8 mouse cellular contexts compared by ENCODE assay signal in the genomic region with DNA sequence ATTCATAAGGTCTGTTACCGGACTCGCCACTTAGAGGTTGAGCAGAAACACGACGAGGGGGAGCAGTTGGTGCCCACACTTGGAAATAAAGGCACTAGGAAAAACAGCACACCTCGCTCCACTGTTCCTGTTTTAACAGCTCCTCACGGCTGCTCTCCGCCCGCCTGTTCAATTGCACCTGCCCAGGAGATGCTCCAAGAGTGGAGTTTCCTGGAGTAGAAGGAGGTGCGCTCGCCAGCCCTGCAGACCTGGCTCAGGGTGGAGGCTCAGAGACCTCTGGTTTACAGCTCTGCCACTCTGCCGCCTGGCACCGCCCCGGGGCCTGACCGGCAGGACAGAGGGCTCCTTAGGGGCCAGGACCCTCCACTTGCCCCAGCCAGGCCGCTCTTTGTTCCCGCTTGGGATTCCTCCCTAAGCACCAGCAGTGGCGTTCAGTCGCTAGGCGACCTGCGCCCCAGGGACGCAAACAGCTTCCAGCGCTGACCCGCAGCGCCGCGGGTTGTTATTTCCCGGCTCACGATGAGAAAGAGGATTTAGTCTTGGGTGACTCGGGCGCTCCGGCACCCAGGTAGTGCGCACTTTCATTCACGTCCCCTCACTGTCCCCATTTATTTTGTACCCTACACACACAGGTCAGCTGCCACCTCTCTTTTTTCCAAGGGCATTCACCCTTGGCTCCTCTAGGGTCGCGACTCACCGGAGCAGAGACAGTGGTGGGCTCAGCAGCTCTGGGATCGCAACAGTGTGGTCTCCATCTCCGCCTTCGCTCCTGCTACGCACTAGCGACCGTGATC. TPM values are rescaled to one million over a fixed set of nuclear protein-coding genes. Genes with fewer than 3 reads are reported as not detected.
DNase-seq lines count a peak whose midpoint lies in the region; ATAC-seq and TF ChIP-seq lines count a peak whose summit lies in the region.

No protein-coding gene starts in this region.

- H3K9me3 ChIP-seq in kidney, embryonic 14.5 days (ENCODE audit: control insufficient read depth, low read length), result no peaks in the 10 kb centered on the region
- H3K9me3 ChIP-seq in embryonic facial prominence, embryonic 15.5 days (replicated peaks), result no peaks in the 10 kb centered on the region

- no peak for TF ChIP-seq POLR2A in bone marrow macrophage, adult 2 months (IDR thresholded peaks at IDR 0.05; ENCODE audit: borderline replicate concordance, low read depth, low read length)

- DNase-seq in kidney, postnatal 25 days, result no peak
- DNase-seq in layer of hippocampus, adult 2 months (ENCODE audit: low spot score in 2 of 2), result peak; percentile 10 to 34
- peak; percentile 61 for DNase-seq in neural tube, embryonic 10.5 days (ENCODE audit: extremely low spot score, low spot score)
- DNase-seq in gastrocnemius, adult 18-20 months (ENCODE audit: low spot score), result no peak
- DNase-seq in lung, postnatal 25 days (ENCODE audit: low spot score), result no peak

- H3K27ac ChIP-seq in kidney, embryonic 14.5 days (ENCODE audit: low read depth, low read length), result no peak overlapping the region
- H3K27ac ChIP-seq in bone marrow macrophage, adult 2 months (ENCODE audit: insufficient read depth, low read depth, low read length), result no peak overlapping the region
- H3K27ac ChIP-seq in embryonic facial prominence, embryonic 15.5 days (replicated peaks), result no peak overlapping the region; the same call in 1 of the 2 replicates
- H3K27ac ChIP-seq in layer of hippocampus, adult 2 months, result peak overlapping the region; percentile 98

- peak; percentile 69; the same call in 1 of the 2 replicates for ATAC-seq in kidney, embryonic 14.5 days (ENCODE audit: low FRiP score, low TSS enrichment)
- peak; percentile 43 for ATAC-seq in embryonic facial prominence, embryonic 15.5 days (ENCODE audit: insufficient number of reproducible peaks, low FRiP score, low TSS enrichment, low read depth)

- peaks cover 32% of the 10 kb centered on the region for H3K27me3 ChIP-seq in kidney, embryonic 14.5 days (ENCODE audit: control insufficient read depth, insufficient read depth, low read length)
- peaks cover 34% of the 10 kb centered on the region for H3K27me3 ChIP-seq in embryonic facial prominence, embryonic 15.5 days

- H3K36me3 ChIP-seq in kidney, embryonic 14.5 days (ENCODE audit: control insufficient read depth, insufficient read depth, low read length), result no peaks in the 10 kb centered on the region
- no peaks in the 10 kb centered on the region for H3K36me3 ChIP-seq in embryonic facial prominence, embryonic 15.5 days

- no peak for TF ChIP-seq CTCF in bone marrow macrophage, adult 2 months (IDR thresholded peaks at IDR 0.05; ENCODE audit: low read depth, low read length)
- no peak for TF ChIP-seq CTCF in layer of hippocampus, adult 2 months (conservative IDR thresholded peaks at IDR 0.05)

- H3K4me1 ChIP-seq in kidney, embryonic 14.5 days (ENCODE audit: control insufficient read depth, insufficient read depth, low read length), result 0 out of 2 replicates have a peak, but pooled peaks cover 5% of the 10 kb centered on the region
- H3K4me1 ChIP-seq in bone marrow macrophage, adult 2 months (ENCODE audit: control insufficient read depth, insufficient read depth, low read length), result no peaks in the 10 kb centered on the region
- H3K4me1 ChIP-seq in embryonic facial prominence, embryonic 15.5 days, result peaks cover 16% of the 10 kb centered on the region

- 1% methylated on average over 42 of the region's 42 CpGs for WGBS in kidney, embryonic 14.5 days
- WGBS in embryonic facial prominence, embryonic 15.5 days, result 1% methylated on average over 42 of the region's 42 CpGs

- H3K9ac ChIP-seq in kidney, embryonic 14.5 days (ENCODE audit: low read depth, low read length), result no peak overlapping the region
- peak overlapping the region; percentile 23; the same call in 1 of the 2 replicates for H3K9ac ChIP-seq in embryonic facial prominence, embryonic 15.5 days

- H3K4me3 ChIP-seq in kidney, embryonic 14.5 days (ENCODE audit: low read length), result peak overlapping the region; percentile 42
- peak overlapping the region; percentile 21; the same call in 1 of the 2 replicates for H3K4me3 ChIP-seq in bone marrow macrophage, adult 2 months (ENCODE audit: insufficient read depth, low read length)
- peak overlapping the region; percentile 50 for H3K4me3 ChIP-seq in embryonic facial prominence, embryonic 15.5 days (replicated peaks)
- H3K4me3 ChIP-seq in layer of hippocampus, adult 2 months, result peak overlapping the region; percentile 80

- peak overlapping the region; percentile 87 for H3K4me2 ChIP-seq in kidney, embryonic 14.5 days (replicated peaks; ENCODE audit: low read depth, low read length)
- H3K4me2 ChIP-seq in embryonic facial prominence, embryonic 15.5 days (replicated peaks), result peak overlapping the region; percentile 93

RNA-seq across cellular contexts. Expression of gene Elmod1, which starts 0.6 kb away (rescaled TPM):
- 0.24 and 0.41 TPM in 2 replicates for polyA plus RNA-seq in kidney, embryonic 14.5 days (2014; fragmentation: Nextera tagmentation; extraction: Ambion mirVana)
- polyA plus RNA-seq in bone marrow macrophage, adult 2 months (2012; ENCODE audit: insufficient read depth, insufficient read length, missing spikeins), result not detected in 2 replicates
- polyA plus RNA-seq in embryonic facial prominence, embryonic 15.5 days (2015; fragmentation: Nextera tagmentation; extraction: Ambion mirVana), result 4.5 and 4.7 TPM in 2 replicates
- 100 to 1,000 TPM; 237 to 243 TPM for total RNA-seq in layer of hippocampus, adult 2 months (2021)
- total RNA-seq in gastrocnemius, adult 18-20 months (2021), result not detected

Comparison
In these comparisons a context has a peak if more than half of its experiments do, and no peak if none do; other contexts are left out.
1. H3K4me3 ChIP-seq: peak in every context shown above with its lines; median percentile 80 in layer of hippocampus, adult 2 months; 50 in embryonic facial prominence, embryonic 15.5 days; 42 in kidney, embryonic 14.5 days; 21 in bone marrow macrophage, adult 2 months.
2. DNase-seq: peak in layer of hippocampus, adult 2 months (2 of 2) and neural tube, embryonic 10.5 days (single experiment); none in kidney, postnatal 25 days (0 of 2), gastrocnemius, adult 18-20 months (single experiment) and lung, postnatal 25 days (single experiment).